Mouse (Mus musculus): ENCODE data around the gene Ubap1l.
"Not testable (repeated sequence)": the region's sequence is repeated elsewhere in the genome, so short reads cannot be mapped to it uniquely, and the experiment has no call there.

The Ubap1l gene

DNA sequence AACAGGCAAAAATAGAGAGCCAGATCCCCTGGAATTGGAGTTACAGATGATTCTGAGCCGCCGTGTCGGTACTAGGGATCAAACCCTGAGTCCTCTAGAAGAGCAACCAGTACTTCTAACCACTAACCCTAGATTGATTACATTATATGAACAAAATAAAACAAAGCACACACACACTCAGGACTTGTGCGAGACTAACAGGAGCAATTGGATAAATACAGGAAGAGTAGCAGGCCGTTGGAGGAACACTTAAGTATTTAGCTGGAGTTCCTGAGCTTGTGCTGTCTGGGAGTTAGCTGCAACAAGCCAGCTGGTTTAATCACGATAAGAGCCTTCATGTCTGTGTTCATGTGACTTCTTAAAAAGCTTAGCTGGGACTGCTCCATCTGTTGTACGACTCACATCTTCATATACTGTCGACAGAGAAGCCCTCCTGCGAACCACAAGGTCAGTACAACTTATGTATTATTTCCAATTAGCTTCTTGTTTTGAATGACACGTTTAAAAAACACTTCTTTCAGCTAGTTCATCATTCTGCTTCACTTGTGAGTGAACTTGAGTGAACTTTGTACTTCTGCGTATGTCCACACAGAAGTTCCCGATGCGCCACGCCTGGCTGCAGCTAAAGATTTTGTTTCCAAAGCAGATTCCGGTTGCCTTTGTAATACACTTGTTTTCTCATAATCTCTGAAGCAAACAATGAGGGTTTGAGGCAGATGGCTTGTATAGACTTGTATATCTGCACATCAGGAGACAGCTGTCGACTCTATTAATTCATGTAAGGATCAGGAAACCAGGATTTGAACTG, at the start of gene Ubap1l:
Ubap1l (plus strand) TSS at position 401 of the 808 bp plus-strand sequence.
- DNase-seq (ENCODE audit: extremely low read depth, insufficient read length, low spot score), result no peak

DNA sequence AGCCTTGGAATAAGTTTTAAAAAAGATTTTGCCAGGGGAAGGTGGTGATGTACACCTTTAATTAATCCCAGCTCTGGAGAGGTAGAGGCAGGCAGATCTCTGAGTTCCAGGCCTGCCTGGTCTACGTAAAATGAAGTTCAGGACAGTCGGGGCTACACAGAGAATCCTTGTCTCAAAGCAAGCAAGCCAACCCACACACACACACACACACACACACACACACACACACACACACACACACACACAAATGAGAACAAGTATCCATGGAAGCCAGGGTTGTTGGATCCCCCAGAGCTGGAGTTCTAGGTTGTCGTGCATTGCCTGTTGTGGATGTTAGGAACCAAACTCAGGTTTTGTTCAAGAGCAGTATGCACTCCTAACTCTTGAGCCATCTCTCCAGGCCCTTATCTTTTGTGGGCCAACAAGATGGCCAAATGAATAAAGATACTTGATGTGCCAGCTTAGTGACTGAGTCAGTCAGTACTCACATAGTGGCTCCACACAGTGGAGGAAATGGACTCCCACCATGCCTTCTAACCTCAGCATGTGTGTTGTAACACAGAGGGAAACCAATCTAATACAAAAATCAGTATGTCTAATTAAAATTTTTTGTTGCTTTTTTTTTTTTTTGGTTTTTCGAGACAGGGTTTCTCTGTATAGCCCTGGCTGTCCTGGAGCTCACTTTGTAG, 48.0 kb upstream of the Ubap1l start:
- DNase-seq (ENCODE audit: extremely low read depth, insufficient read length, low spot score), result no peak

- DNase-seq (ENCODE audit: extremely low read depth, insufficient read length, low spot score), result no peak
Measured at GRCm38 (mm10) chr9:65313846-65314245, 47.0 kb upstream of the Ubap1l start.

- DNase-seq (ENCODE audit: extremely low read depth, insufficient read length, low spot score), result no peak
Measured at GRCm38 (mm10) chr9:65322255-65322900, 38.5 kb upstream of the Ubap1l start.

GRCm38 (mm10) chr9:65325971-65326370, 34.9 kb upstream of the Ubap1l start:
- no peak for DNase-seq (ENCODE audit: extremely low read depth, insufficient read length, low spot score)

DNA sequence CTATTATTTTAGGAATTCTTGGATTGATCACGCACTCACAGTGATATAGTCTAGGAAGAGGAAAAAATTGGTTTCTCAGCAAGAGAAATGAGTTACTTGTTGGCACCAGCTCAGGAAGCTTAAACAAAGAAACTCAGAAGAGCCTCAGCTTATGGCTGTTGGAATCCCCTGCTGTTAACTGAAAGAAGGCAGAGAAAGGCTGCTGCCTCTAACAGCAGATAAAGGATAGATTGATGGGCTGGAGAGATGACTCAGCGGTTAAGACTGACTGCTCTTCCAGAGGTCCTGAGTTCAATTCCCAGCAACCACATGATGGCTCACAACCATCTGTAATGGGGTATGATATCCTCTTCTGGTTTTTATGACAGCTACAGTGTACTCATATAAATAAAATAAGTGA, 33.5 kb upstream of the Ubap1l start:
- DNase-seq (ENCODE audit: extremely low read depth, insufficient read length, low spot score), result no peak

DNA sequence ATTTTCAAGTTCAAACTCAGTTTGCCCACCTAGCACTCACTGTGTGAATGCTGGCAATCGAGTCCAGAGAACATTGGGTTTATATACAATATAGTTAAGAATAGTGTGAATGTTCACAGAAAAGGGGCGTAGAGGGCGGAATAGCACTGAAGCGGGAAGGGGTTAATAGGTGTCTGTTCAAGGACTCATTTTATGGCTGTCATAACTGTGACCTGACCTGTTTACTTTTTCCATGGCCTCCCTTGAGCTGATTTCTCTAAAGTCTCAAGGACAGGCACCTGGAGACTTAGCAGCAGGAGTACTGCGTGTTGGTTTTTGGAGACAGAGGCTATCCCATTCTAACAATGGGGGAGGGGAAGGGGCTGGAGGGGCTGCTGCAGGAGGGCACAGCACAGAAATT, 26.9 kb upstream of the Ubap1l start:
- DNase-seq (ENCODE audit: extremely low read depth, insufficient read length, low spot score), result no peak

GRCm38 (mm10) chr9:65339146-65339545, 21.7 kb upstream of the Ubap1l start:
- DNase-seq (ENCODE audit: extremely low read depth, insufficient read length, low spot score), result no peak

GRCm38 (mm10) chr9:65340414-65340813, 20.4 kb upstream of the Ubap1l start:
- DNase-seq (ENCODE audit: extremely low read depth, insufficient read length, low spot score), result no peak

DNA sequence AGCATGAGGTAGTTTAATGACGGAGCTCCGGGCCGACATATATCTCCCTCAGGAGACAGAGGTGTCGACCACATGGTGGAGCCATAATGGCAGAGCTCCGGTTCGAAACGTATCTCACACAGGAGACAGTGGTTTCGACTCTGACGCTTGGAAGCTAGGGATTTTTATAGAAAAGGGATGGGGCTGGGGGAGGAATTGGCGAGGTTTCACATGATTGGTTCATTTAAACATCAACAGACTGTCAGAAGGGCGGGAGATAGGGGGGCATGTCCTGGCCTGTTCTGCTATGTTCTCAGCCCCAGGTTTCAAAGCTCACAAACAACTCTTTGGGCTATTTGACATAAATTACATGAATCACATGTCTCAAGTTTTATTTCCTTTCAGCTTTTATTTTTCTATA, 15.4 kb upstream of the Ubap1l start:
- not testable (repeated sequence) for DNase-seq (ENCODE audit: extremely low read depth, insufficient read length, low spot score)

GRCm38 (mm10) chr9:65345854-65346475, 14.9 kb upstream of the Ubap1l start, which contains the start of gene Pdcd7:
Gene Pdcd7, plus strand, starts transcription at chr9:65346104.
- peak; percentile 81 for DNase-seq (ENCODE audit: extremely low read depth, insufficient read length, low spot score)

DNA sequence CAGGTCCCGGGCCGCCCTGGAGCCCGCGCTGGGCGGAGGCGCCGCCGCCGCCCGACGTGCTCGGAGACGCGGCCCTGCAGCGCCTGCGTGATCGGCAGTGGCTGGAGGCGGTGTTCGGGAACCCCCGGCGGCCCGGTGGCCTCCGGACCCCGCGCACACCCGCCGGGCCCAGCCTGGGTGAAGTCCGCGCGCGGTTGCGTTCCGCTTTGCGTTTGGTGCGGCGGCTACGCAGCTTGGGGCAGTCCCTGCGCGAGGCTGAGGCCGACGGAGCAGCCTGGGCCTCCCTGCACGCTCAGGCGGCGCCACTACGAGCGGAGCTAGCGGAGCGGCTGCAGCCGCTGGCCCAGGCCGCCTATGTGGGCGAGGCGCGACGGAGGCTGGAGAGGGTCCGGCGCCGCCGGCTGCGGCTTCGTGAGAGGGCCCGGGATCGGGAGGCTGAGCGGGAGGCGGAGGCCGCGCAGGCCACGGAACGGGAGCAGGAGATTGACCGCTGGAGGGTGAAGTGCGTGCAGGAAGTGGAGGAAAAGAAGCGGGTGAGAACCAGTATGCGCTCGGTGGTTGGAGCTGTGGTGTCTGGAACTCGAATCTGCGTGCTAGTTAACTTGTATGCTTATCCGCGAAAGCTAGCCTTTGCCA, 14.2 kb upstream of the Ubap1l start:
- DNase-seq (ENCODE audit: extremely low read depth, insufficient read length, low spot score), result peak; percentile 77

DNA sequence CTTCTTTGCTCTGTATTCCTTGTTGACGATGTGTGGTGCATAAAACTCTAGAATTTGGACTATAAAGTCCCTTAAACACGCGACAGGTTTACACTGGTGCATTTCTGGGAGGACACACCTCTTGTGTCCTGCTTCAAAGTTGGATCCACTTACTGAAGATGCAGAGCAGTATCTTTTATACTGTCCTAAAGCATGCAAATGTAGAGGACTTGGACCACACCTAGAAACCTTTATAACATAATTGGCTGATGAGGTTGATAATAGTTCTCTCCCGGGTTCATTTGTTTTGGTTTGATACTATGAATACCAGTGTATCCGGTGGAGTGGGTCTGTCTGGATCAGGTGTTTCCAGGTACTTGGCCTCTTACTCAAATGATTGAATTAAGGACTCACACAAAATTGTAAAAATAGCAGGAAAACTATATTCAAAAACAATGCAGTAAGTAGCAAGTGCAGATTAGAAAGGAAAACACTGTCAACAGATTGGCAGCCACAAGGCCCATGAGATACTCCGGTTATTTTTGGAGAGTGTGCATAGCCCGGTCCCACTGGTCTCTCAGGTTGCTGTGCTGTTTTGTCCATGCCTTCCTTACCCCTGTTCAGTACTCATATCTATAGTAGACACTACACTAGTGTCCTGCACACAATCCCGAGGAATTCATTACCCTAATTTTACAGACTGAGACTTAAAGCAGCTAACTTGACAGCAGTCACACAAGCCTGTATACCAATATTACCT, 13.6 kb upstream of the Ubap1l start:
- no peak for DNase-seq (ENCODE audit: extremely low read depth, insufficient read length, low spot score)

- DNase-seq (ENCODE audit: extremely low read depth, insufficient read length, low spot score), result peak; percentile 38
Measured at GRCm38 (mm10) chr9:65353251-65353650, 7.6 kb upstream of the Ubap1l start.

- DNase-seq (ENCODE audit: extremely low read depth, insufficient read length, low spot score), result no peak
Measured at GRCm38 (mm10) chr9:65356561-65356960, 4.3 kb upstream of the Ubap1l start.

DNA sequence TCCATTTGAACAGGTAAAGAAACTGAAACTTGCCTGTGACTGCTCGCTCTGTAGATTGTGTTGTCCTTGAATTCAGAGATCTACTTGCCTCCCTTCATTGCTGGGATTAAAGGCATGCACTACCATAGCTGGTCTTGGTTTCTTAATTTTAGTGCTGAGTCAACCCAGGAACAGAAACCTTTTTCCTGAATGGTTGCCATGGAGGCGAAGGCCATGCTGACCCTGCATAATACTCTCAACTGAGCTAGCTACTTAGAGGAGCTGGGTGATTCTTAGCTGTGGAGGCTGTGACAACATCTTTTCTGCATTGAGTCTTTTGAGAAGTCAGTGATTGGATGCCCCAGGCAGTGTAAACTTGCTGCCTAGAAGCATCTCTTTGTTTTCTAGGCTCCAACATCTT, 3.9 kb upstream of the Ubap1l start:
- no peak for DNase-seq (ENCODE audit: extremely low read depth, insufficient read length, low spot score)

GRCm38 (mm10) chr9:65358956-65359480, 1.8 kb upstream of the Ubap1l start:
- no peak for DNase-seq (ENCODE audit: extremely low read depth, insufficient read length, low spot score)

DNA sequence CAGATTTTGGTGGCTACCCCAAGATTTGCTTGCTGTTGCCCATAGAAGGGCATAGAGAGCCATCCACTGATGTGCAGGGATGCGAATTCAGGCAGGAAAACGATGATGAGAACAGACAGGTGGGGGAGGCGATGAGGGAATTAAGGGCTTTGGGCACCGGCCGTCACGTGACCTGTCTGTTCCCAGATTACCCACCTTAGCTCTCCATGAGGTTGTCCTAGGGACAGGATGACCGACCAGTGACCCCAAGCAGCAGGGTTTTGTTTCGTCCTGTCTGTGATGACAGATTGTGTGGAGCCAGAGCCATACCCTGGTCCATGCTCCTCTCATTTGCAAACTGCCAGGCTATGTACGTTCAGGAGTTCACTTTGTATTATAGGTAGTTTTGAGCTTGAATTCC, 2.8 kb downstream of the Ubap1l start:
- no peak for DNase-seq (ENCODE audit: extremely low read depth, insufficient read length, low spot score)

DNA sequence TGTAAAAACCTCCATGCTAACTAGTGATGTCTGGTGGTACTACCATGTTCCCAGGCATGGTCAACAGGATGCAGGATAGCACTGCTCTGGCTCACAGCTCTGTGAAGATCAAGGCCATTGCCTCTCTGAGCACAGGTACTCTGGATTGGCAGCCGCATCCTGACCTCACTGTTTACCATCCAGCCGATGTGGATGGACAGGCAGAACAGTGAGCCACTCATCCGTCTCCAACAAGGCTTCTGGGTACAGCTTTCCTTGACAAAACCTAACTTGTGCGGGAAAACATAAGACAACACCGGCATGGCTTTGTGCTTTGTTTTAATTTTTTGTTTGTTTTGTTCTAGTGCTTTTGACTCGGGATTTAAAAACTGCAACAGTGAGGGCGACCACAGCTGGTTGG, 4.9 kb downstream of the Ubap1l start:
- no peak for DNase-seq (ENCODE audit: extremely low read depth, insufficient read length, low spot score)

- DNase-seq (ENCODE audit: extremely low read depth, insufficient read length, low spot score), result no peak
Measured at GRCm38 (mm10) chr9:65371756-65372155, 10.9 kb downstream of the Ubap1l start.
